Mouse (Mus musculus) central nervous system, embryonic 18 days (tissue): Measurements from ENCODE around the gene Scgb2b7. TPM values are rescaled to one million over a fixed set of nuclear protein-coding genes. Genes with fewer than 3 reads are reported as not detected.

Experiments used
- polyA plus RNA-seq: library from polyadenylated mRNA; depleted of rRNA; stranded (reverse); fragments of >200 nt; gene quantifications from 2 replicates; pipeline ENCODE4 v1.2.3, GENCODE M21; 2012; rRNA removed

The Scgb2b7 gene
- not detected in 2 replicates for polyA plus RNA-seq

GRCm38 (mm10) chr7:31705657-31706056 lies at the start of gene Scgb2b7:
TSS of gene Scgb2b7 (minus strand) at chr7:31705757.

DNA sequence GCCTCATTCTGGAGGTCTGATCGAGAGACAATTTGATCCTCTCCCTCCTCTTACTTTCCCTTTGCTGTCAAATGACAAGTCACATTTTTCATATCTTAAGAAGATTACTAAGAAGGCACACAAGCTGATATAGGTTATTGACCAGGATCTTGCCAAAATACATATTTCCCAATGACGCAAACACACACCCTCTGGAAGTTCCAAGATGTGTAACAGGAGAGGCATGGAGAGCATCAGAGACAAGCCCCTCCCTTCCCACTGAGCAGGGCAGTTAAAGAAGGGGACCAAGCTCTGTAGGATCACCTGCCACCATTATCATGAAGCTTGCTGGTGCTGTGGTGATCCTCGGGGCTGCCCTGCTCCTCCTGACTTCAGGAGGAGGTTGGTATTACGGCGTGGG lies 6.8 kb upstream of the Scgb2b7 start, which contains the start of gene Scgb1b7:
TSS of gene Scgb1b7 (plus strand) at position 301 of the 400 bp plus-strand sequence.

Other genes with a start within 250 kb of the Scgb2b7 start
- not detected in 2 replicates for gene Scgb1b7, start 6.9 kb upstream of the Scgb2b7 start, polyA plus RNA-seq